In genomic region chr8:104632486-104632885, GRCm38 (mm10) we compare ENCODE assay signal across 8 mouse cellular contexts. TPM values are rescaled to one million over a fixed set of nuclear protein-coding genes. Genes with fewer than 3 reads are reported as not detected.
DNase-seq lines count a peak whose midpoint lies in the region; ATAC-seq and TF ChIP-seq lines count a peak whose summit lies in the region.

No protein-coding gene starts in this region.

- H3K79me2 ChIP-seq in CH12.LX (replicated peaks; ENCODE audit: control insufficient read depth, extremely low read depth, insufficient read depth, poor library complexity, severe bottlenecking) = no peaks in the 10 kb centered on the region

- no peak for TF ChIP-seq EP300 in CH12.LX (IDR thresholded peaks at IDR 0.05; ENCODE audit: low read length)

- peak overlapping the region; percentile 78 for H3K4me2 ChIP-seq in CH12.LX (ENCODE audit: insufficient read depth, low read depth, poor library complexity, severe bottlenecking)

- no peak for TF ChIP-seq RAD21 in CH12.LX (IDR thresholded peaks at IDR 0.05; ENCODE audit: low read depth, low read length)

- peaks cover 13 to 32% of the 10 kb centered on the region in 2 experiments for H3K4me1 ChIP-seq in CH12.LX (ENCODE audit: control insufficient read depth in 1 of 2, insufficient read depth in 2 of 2)

- no peak for TF ChIP-seq CTCF in CH12.LX (conservative IDR thresholded peaks at IDR 0.05 in 1 of 2, IDR thresholded peaks at IDR 0.05 in 1 of 2; ENCODE audit: low read depth in 2 of 2, low read length in 2 of 2)

- ATAC-seq in erythroid progenitor cell, adult 5-6 weeks (replicated peaks; ENCODE audit: low FRiP score, poor library complexity, severe bottlenecking) = no peak

- no peaks in the 10 kb centered on the region for H3K27me3 ChIP-seq in CH12.LX (replicated peaks)

- peak overlapping the region; percentile 61 for H3K27ac ChIP-seq in CH12.LX (ENCODE audit: insufficient read depth, low read depth)

- H3K9ac ChIP-seq in CH12.LX (ENCODE audit: insufficient read depth, low read depth) = peak overlapping the region; percentile 75; the same call in 1 of the 2 replicates

- peak overlapping the region; percentile 39 to 61 (median 52) for H3K4me3 ChIP-seq in CH12.LX (replicated peaks in 1 of 3; ENCODE audit: low read depth in 2 of 3, low read length in 2 of 3, poor library complexity in 1 of 3)

- H3K9me3 ChIP-seq in CH12.LX (replicated peaks; ENCODE audit: low read length) = no peaks in the 10 kb centered on the region

- TF ChIP-seq POLR2A in CH12.LX (IDR thresholded peaks at IDR 0.05; ENCODE audit: low read depth, low read length) = no peak

- intact Hi-C loops in left cerebral cortex, postnatal 14 days (cut with DNase I) = no loop called here

- peaks cover 17 to 59% of the 10 kb centered on the region in 2 experiments for H3K36me3 ChIP-seq in CH12.LX (replicated peaks in 1 of 2; ENCODE audit: control insufficient read depth in 1 of 2, insufficient read depth in 1 of 2, low read length in 1 of 2)

- in situ Hi-C loops in CH12.LX (cut with MboI; ENCODE audit: low pct_ligation_motif_present, low pct_unique_long_range_greater_than_20kb, low sequenced_read_pairs) = no loop called here

- dilution Hi-C loops in CH12.LX (cut with MboI; ENCODE audit: extremely low pct_ligation_motif_present, extremely low pct_unique_long_range_greater_than_20kb, low sequenced_read_pairs) = no loop called here

- peak; percentile 1 to 16 for DNase-seq in adrenal gland, adult 18-20 months (ENCODE audit: low spot score in 2 of 2)
- DNase-seq in adrenal gland, postnatal 4 days (ENCODE audit: low spot score in 2 of 2) = no peak
- peak; percentile 5 for DNase-seq in kidney, postnatal 10 days
- no peak for DNase-seq in kidney, postnatal 36 days
- peak; percentile 45 for DNase-seq in CH12.LX (ENCODE audit: extremely low read depth)
- peak; percentile 42 to 78 for DNase-seq in left cerebral cortex, postnatal 14 days (ENCODE audit: low spot score in 2 of 2)
- no peak for DNase-seq in c-Kit-positive CD71-positive TER-119-positive erythroid progenitor cells, embryonic 14.5 days (ENCODE audit: low spot score)

TF ChIP-seq in CH12.LX, 34 proteins besides CTCF, POLR2A, EP300 and RAD21:
- TF ChIP-seq ETS1 (conservative IDR thresholded peaks at IDR 0.05; ENCODE audit: low read depth, low read length) = 0 out of 2 replicates have a peak, but pooled peaks have one; percentile 24
- 0 out of 2 replicates have a peak, but pooled peaks have one; percentile 3 for TF ChIP-seq ELF1 (IDR thresholded peaks at IDR 0.05; ENCODE audit: low read depth, low read length)
- no peak for TF ChIP-seq SMC3 (IDR thresholded peaks at IDR 0.05; ENCODE audit: low read depth, low read length)
TF ChIP-seq in CH12.LX: peak in this region for 2.

RNA-seq across cellular contexts. Expression of gene Rrad, which starts 1.4 kb away (rescaled TPM):
- total RNA-seq in adrenal gland, adult 18-20 months (2021) = 1 to 10 TPM; 2.7 to 9.4 TPM
- 1 to 10 TPM; 6.0 to 6.7 TPM for total RNA-seq in adrenal gland, postnatal 4 days (2021)
- total RNA-seq in CH12.LX (2012; rRNA removed) = 30.9 and 31.1 TPM in 2 replicates
- 29.4 and 31.7 TPM in 2 replicates for total RNA-seq in CH12.LX (2014; rRNA removed)
- 32.3 and 33.6 TPM in 2 replicates for polyA plus RNA-seq in CH12.LX (2012; ENCODE audit: insufficient read length, low read depth)
- total RNA-seq in left cerebral cortex, postnatal 14 days (2021) = 1 to 10 TPM; 4.8 to 5.1 TPM
- total RNA-seq in erythroid progenitor cell, adult 5-6 weeks (2015; ENCODE audit: low replicate concordance) = 2.2 TPM in 1 of 2 replicates, not detected in the other
- not detected in 2 replicates for total RNA-seq in erythroid progenitor cell, adult 5-6 weeks (2017; ENCODE audit: low replicate concordance)

RNA-seq across cellular contexts. Expression of gene Cdh16, which starts 8.3 kb away (rescaled TPM):
- under 1 TPM in 1 of 2 experiments, not detected in 1; 0.86 TPM for total RNA-seq in adrenal gland, adult 18-20 months (2021)
- 10 to 100 TPM in 1 of 2 experiments, 1 to 10 TPM in 1; 2.1 to 83.8 TPM for total RNA-seq in adrenal gland, postnatal 4 days (2021)
- total RNA-seq in CH12.LX (2012; rRNA removed) (not detected in 2 replicates), CH12.LX (2014; rRNA removed) (not detected in 2 replicates)
- not detected in 2 replicates for polyA plus RNA-seq in CH12.LX (2012; ENCODE audit: insufficient read length, low read depth)
- not detected for total RNA-seq in left cerebral cortex, postnatal 14 days (2021)
- total RNA-seq in erythroid progenitor cell, adult 5-6 weeks (2015; ENCODE audit: low replicate concordance) = not detected in 2 replicates
- not detected in 2 replicates for total RNA-seq in erythroid progenitor cell, adult 5-6 weeks (2017; ENCODE audit: low replicate concordance)

RNA-seq across cellular contexts. Expression of gene Ciao2b, which starts 9.3 kb away (rescaled TPM):
- total RNA-seq in adrenal gland, adult 18-20 months (2021) = 10 to 100 TPM; 40.7 to 50.0 TPM
- 10 to 100 TPM; 32.4 to 36.2 TPM for total RNA-seq in adrenal gland, postnatal 4 days (2021)
- total RNA-seq in CH12.LX (2012; rRNA removed) (76.4 and 81.1 TPM in 2 replicates), CH12.LX (2014; rRNA removed) (72.2 and 74.4 TPM in 2 replicates)
- polyA plus RNA-seq in CH12.LX (2012; ENCODE audit: insufficient read length, low read depth) = 75.8 and 76.4 TPM in 2 replicates
- 10 to 100 TPM; 30.7 to 32.1 TPM for total RNA-seq in left cerebral cortex, postnatal 14 days (2021)
- 9.7 and 18.9 TPM in 2 replicates for total RNA-seq in erythroid progenitor cell, adult 5-6 weeks (2015; ENCODE audit: low replicate concordance)
- total RNA-seq in erythroid progenitor cell, adult 5-6 weeks (2017; ENCODE audit: low replicate concordance) = 8.1 and 10.8 TPM in 2 replicates

RNA-seq across cellular contexts. Expression of gene Pdp2, which starts 41.2 kb away (rescaled TPM):
- 10 to 100 TPM; 34.8 to 34.9 TPM for total RNA-seq in adrenal gland, adult 18-20 months (2021)
- total RNA-seq in adrenal gland, postnatal 4 days (2021) = 10 to 100 TPM; 17.0 to 17.6 TPM
- total RNA-seq in CH12.LX (2012; rRNA removed) (8.7 and 11.9 TPM in 2 replicates), CH12.LX (2014; rRNA removed) (6.9 and 7.6 TPM in 2 replicates)
- 8.3 and 9.6 TPM in 2 replicates for polyA plus RNA-seq in CH12.LX (2012; ENCODE audit: insufficient read length, low read depth)
- total RNA-seq in left cerebral cortex, postnatal 14 days (2021) = 1 to 10 TPM; 8.8 to 9.0 TPM
- total RNA-seq in erythroid progenitor cell, adult 5-6 weeks (2015; ENCODE audit: low replicate concordance) = 0.36 and 2.1 TPM in 2 replicates
- 1.2 and 1.7 TPM in 2 replicates for total RNA-seq in erythroid progenitor cell, adult 5-6 weeks (2017; ENCODE audit: low replicate concordance)

Comparison
In these comparisons a context has a peak if more than half of its experiments do, and no peak if none do; other contexts are left out.
1. DNase-seq: peak in adrenal gland, adult 18-20 months (2 of 2), kidney, postnatal 10 days (single experiment), CH12.LX (single experiment) and left cerebral cortex, postnatal 14 days (2 of 2); none in adrenal gland, postnatal 4 days (0 of 2), kidney, postnatal 36 days (0 of 2) and c-Kit-positive CD71-positive TER-119-positive erythroid progenitor cells, embryonic 14.5 days (single experiment).